Mouse (Mus musculus): ENCODE measurements around the gene Myo10. TPM values are rescaled to one million over a fixed set of nuclear protein-coding genes. Genes with fewer than 3 reads are reported as not detected.

Gene Myo10
- total RNA-seq, 2 experiments from 2014 or later, result 64.4 to 66.1 TPM

- intact Hi-C loops (cut with DNase I), result no loop called here
- DNase-seq (ENCODE audit: low spot score), result no peak
Measured at GRCm38 (mm10) chr15:25682953-25683507, 60.7 kb downstream of the Myo10 start.

GRCm38 (mm10) chr15:25685186-25685585, 62.9 kb downstream of the Myo10 start:
- intact Hi-C loops (cut with DNase I), result no loop called here
- DNase-seq (ENCODE audit: low spot score), result no peak

GRCm38 (mm10) chr15:25688424-25689283, 66.3 kb downstream of the Myo10 start:
- intact Hi-C loops (cut with DNase I), result no loop called here
- no peak for DNase-seq (ENCODE audit: low spot score)

DNA sequence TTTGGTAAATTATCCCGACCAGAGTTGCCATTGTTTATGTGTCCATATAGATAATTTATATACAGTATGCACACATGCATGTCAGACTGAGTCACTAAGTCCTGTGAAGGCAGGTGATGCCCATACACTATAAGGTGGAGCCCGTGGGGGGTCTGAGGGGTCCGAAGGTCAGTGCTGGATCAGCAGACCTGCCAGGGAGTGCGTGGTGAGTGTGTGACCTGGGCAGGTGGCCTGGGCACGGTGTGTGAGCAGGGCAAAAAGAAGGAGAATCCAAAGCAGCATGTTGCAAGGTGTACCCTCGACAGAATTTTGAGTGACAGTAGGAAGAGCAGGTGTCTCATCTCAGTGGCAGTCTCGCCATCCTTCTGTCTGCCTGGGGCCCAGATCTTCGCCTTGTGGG, 67.2 kb downstream of the Myo10 start:
- intact Hi-C loops (cut with DNase I), result no loop called here
- DNase-seq (ENCODE audit: low spot score), result no peak

DNA sequence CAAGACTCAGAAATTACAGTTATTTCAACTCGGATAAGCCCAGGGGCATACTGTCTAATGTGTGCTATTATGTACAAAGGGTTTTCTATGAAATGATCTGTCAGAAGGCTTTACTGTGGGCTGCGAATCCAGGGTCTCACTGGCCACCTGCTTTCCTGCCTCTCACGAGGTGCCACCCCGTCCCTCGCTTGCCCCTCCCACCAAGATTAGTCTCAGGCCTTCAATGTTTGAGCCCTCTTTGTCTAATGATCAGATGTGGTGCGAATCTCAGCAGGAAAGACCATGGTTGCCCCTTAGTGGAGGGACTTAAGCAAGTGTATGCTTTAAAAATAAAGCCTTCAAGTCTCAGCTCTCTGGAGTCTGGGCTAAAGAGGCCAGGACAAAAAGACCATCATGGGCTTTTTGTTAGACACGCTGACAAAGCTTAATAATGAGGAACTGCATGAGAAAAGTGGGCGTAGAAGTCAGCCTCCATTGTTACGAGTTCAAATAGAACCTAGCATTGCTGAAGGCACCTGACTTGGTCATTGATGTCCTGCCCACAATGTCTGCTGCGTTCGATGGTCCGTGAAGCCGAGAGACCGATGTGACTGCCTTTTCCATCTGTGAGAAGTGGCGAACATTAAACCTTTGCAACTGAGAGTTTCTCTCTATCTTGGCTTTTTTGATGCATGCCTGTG, 67.9 kb downstream of the Myo10 start:
- intact Hi-C loops (cut with DNase I), result no loop called here
- no peak for DNase-seq (ENCODE audit: low spot score)

DNA sequence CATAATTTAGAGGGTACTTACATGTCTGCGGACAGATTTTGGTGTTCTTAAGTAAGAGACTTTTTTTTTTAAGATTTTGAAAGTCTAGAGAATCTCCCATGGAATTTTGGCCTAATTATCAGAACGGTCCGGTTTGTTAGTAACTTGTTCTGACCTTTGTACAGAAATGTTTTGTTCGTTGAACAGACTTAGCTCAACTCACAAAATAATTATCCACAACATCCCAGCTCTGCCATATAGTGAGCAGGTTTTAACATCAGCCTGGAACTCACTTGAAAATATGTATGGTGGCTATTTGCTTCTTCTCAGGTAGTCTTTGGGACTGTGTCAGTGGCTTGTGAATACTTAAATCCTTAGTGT, 68.4 kb downstream of the Myo10 start:
- DNase-seq (ENCODE audit: low spot score), result no peak
- intact Hi-C loops (cut with DNase I), result no loop called here

- DNase-seq (ENCODE audit: low spot score), result no peak
- intact Hi-C loops (cut with DNase I), result loop anchor here (2.0 kb wide), 1 partner anchor 14 kb away; no protein-coding TSS in a partner anchor
Measured at GRCm38 (mm10) chr15:25692254-25692950, 70.1 kb downstream of the Myo10 start.

DNA sequence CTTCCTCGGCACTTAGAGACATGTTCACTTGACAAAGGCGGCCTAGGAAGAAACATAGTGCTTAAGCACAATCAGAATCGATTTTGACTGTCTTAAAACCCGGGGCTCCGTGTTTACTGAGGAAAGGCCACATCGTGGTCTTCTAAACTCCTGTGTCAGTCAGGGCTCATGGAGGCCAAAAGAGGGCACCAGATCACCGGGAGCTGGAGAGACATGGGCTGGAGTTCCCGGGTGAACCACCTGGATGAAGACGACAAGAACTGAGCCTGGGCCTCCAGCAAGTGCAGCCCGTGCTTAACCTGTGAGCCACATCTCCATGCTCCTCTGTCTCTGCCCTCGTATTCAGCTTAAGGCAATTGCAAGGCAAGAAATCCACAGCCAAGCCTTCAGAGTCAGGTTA, 71.4 kb downstream of the Myo10 start:
- no peak for DNase-seq (ENCODE audit: low spot score)
- intact Hi-C loops (cut with DNase I), result loop anchor here (2.0 kb wide), 1 partner anchor 13 kb away; no protein-coding TSS in a partner anchor

- intact Hi-C loops (cut with DNase I), result no loop called here
- DNase-seq (ENCODE audit: low spot score), result no peak
Measured at GRCm38 (mm10) chr15:25694749-25695148, 72.4 kb downstream of the Myo10 start.

- intact Hi-C loops (cut with DNase I), result no loop called here
- DNase-seq (ENCODE audit: low spot score), result no peak
Measured at GRCm38 (mm10) chr15:25695253-25695652, 72.9 kb downstream of the Myo10 start.

DNA sequence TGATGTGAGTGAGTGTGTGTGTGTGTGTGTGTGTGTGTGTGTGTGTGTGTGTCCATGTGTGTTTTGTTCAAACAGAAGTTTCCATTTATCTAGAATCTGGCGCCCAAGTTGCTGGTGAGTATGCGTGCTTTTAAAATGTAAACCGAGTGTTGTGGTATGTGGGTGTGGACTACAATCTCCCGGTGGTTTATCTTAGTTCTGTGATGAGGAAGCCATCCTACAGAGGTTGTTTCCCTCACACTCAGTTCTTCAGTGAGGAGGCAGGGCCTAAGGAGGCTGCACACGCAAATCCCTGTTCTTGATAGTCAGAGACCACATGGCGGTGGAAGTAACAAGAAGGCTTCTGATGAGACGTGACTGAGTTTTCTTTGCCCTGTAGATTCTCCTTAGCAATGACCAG, 73.6 kb downstream of the Myo10 start:
- intact Hi-C loops (cut with DNase I), result no loop called here
- DNase-seq (ENCODE audit: low spot score), result no peak

- intact Hi-C loops (cut with DNase I), result no loop called here
- DNase-seq (ENCODE audit: low spot score), result no peak
Measured at GRCm38 (mm10) chr15:25696660-25697059, 74.3 kb downstream of the Myo10 start.

DNA sequence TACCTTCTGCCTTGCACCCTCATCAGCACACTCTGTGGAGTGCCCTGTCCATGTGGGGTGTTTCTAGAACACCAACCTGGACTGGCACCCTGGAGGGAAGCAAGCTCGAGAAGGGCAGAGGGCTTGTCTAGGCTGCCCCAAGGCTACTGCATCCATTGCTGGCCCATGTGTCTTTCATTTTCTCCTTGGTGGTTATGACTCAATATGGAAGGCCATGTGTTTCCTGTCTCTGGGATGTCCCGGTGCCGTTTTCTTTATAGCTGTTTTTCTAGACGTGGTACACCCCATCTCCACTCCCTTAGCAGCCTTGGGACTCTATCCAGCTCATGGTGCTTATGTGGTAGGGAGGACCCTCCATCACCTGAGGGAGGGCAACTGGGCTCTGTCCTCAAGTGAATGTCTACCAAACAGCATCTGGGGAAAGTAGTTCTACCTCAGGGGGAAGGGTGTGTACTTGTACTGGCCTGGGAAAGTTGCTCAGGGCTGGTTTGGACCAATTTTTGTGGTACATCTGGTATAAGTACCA, 76.8 kb downstream of the Myo10 start:
- DNase-seq (ENCODE audit: low spot score), result no peak
- intact Hi-C loops (cut with DNase I), result no loop called here

GRCm38 (mm10) chr15:25702602-25703001, 80.3 kb downstream of the Myo10 start:
- DNase-seq (ENCODE audit: low spot score), result no peak
- intact Hi-C loops (cut with DNase I), result no loop called here

- intact Hi-C loops (cut with DNase I), result no loop called here
- DNase-seq (ENCODE audit: low spot score), result no peak
Measured at GRCm38 (mm10) chr15:25704809-25705585, 82.7 kb downstream of the Myo10 start.

DNA sequence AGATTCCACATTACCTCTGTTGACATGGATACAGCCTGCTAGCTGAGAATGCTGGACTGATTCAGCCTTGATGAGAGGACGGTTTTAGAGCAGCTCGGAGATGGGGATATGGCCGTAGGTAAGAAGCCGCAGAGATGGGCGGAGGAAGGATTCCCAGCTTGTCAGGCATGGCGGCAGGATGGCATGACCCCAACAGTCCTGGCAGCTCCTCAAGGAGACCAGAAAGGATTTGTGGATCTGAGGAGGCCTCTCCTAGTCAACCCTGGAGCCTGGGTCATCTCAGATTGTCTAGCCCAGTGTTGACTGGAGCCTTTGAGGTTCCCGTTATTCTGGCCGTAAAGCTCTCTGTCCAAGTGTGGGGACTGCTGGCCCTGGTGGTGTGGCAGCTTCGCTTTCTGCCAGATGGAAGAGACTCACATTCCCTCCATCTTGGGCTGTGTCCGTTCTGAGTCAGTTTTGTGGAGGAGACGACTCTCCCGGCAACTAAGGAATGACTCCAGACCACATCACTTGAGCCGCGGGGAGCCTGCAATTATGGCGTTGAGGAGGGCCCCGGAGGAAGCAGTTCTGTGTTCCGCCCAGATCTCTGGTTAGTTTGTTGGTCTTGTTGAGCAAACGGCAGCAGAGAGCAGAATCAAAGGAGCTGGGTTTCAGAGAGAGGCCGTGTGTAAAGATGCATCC, 84.7 kb downstream of the Myo10 start:
- no peak for DNase-seq (ENCODE audit: low spot score)
- intact Hi-C loops (cut with DNase I), result loop anchor here (2.0 kb wide), 1 partner anchor 14 kb away; no protein-coding TSS in a partner anchor

- intact Hi-C loops (cut with DNase I), result loop anchor here (2.0 kb wide), 1 partner anchor 15 kb away; no protein-coding TSS in a partner anchor
- no peak for DNase-seq (ENCODE audit: low spot score)
Measured at GRCm38 (mm10) chr15:25707891-25708290, 85.6 kb downstream of the Myo10 start.

GRCm38 (mm10) chr15:25710876-25711275, 88.6 kb downstream of the Myo10 start:
- DNase-seq (ENCODE audit: low spot score), result no peak
- intact Hi-C loops (cut with DNase I), result no loop called here

- DNase-seq (ENCODE audit: low spot score), result no peak
- intact Hi-C loops (cut with DNase I), result no loop called here
Measured at GRCm38 (mm10) chr15:25712877-25713276, 90.6 kb downstream of the Myo10 start.

All from heart, postnatal 25 days (tissue).